Mouse (Mus musculus): Measurements from ENCODE around the gene Alkbh7.

GRCm38 (mm10) chr17:57003994-57004393, 6.9 kb downstream of the Alkbh7 start:
- TF ChIP-seq GATA1 (IDR thresholded peaks at IDR 0.05; ENCODE audit: borderline replicate concordance, low read length) (no peak), FLI1 (IDR thresholded peaks at IDR 0.05; ENCODE audit: low read length) (no peak)
